Mouse (Mus musculus) kidney, embryonic 14.5 days (tissue): ENCODE data around the gene Dnajc21. TPM values are rescaled to one million over a fixed set of nuclear protein-coding genes. Genes with fewer than 3 reads are reported as not detected.
"Not testable (repeated sequence)": the region's sequence is repeated elsewhere in the genome, so short reads cannot be mapped to it uniquely, and the experiment has no call there.

Experiments
- ATAC-seq: fragments of 200-750 bp; cut with Nextera tagmentation; 2 replicates; pipeline ENCODE4 v1.8.0; 2017; ENCODE audit warnings: moderate number of reproducible peaks, mild to moderate bottlenecking, moderate TSS enrichment, moderate library complexity; ENCODE audit not compliant: low FRiP score, low TSS enrichment
- H3K27ac ChIP-seq: fragments of 300-500 bp; sonication (generic); 2 replicates; pipeline ENCODE4 v1.5.1; 2014; ENCODE audit warnings: low read depth, mild to moderate bottlenecking, low read length, moderate library complexity, mixed read lengths
- H3K27me3 ChIP-seq: fragments of 300-500 bp; sonication (generic); 2 replicates; pipeline ENCODE4 v1.6.1; 2014; ENCODE audit warnings: mild to moderate bottlenecking, low read length; ENCODE audit not compliant: control insufficient read depth, insufficient read depth
- H3K36me3 ChIP-seq: fragments of 300-500 bp; sonication (generic); 2 replicates; pipeline ENCODE4 v1.6.1; 2014; ENCODE audit warnings: low read length, mixed read lengths; ENCODE audit not compliant: control insufficient read depth, insufficient read depth
- H3K4me1 ChIP-seq: fragments of 300-500 bp; sonication (generic); 2 replicates; pipeline ENCODE4 v1.6.1; 2014; ENCODE audit warnings: low read length, mixed read lengths; ENCODE audit not compliant: control insufficient read depth, insufficient read depth
- H3K4me2 ChIP-seq: fragments of 300-500 bp; sonication (generic); replicated peaks from 2 replicates; pipeline ENCODE4 v1.6.1; 2014; ENCODE audit warnings: low read depth, mild to moderate bottlenecking, low read length
- H3K4me3 ChIP-seq: fragments of 300-500 bp; sonication (generic); 2 replicates; pipeline ENCODE4 v1.5.1; 2014; ENCODE audit warnings: mild to moderate bottlenecking, low read length
- H3K9ac ChIP-seq: fragments of 300-500 bp; sonication (generic); 2 replicates; pipeline ENCODE4 v1.6.1; 2014; ENCODE audit warnings: low read depth, mild to moderate bottlenecking, low read length, moderate library complexity
- H3K9me3 ChIP-seq: fragments of 300-500 bp; sonication (generic); 2 replicates; pipeline ENCODE4 v1.6.1; 2016; ENCODE audit warnings: low read length; ENCODE audit not compliant: control insufficient read depth
- WGBS: fragments of 180-500 bp; shearing (Covaris S2); extraction: QIAGEN DNeasy Blood & Tissue Kit; methylation state at CpG from one replicate; pipeline ENCODE4 v1.1.7; 2014; 5-methylcytosine and 5-hydroxymethylcytosine counted together
- polyA plus RNA-seq: library from polyadenylated mRNA; unstranded; fragments of >200 nt; fragmentation: Nextera tagmentation; extraction: Ambion mirVana; gene quantifications from 2 replicates; pipeline ENCODE4 v1.2.1, GENCODE M21; 2014

The Dnajc21 gene
- 17.1 and 20.3 TPM in 2 replicates for polyA plus RNA-seq

- no peaks in the 10 kb centered on the region for H3K9me3 ChIP-seq
- no peaks in the 10 kb centered on the region for H3K27me3 ChIP-seq
- peak; percentile 96 for ATAC-seq
- peak within 1 kb of the TSS; percentile 81 for H3K4me3 ChIP-seq
- H3K27ac ChIP-seq: 0 out of 2 replicates have a peak within 1 kb of the TSS, but pooled peaks have one; percentile 37
- under 1% methylated on average over 74 of the region's 87 CpGs for WGBS
- H3K4me2 ChIP-seq: peak within 1 kb of the TSS; percentile 83
- H3K36me3 ChIP-seq: peaks cover 7% of the 10 kb centered on the region
- H3K4me1 ChIP-seq: no peaks in the 10 kb centered on the region
- H3K9ac ChIP-seq: peak within 1 kb of the TSS; percentile 87
These were observed at the start of gene Dnajc21 for GRCm38 (mm10) chr15:10470151-10470831. Dnajc21 (minus strand) TSS chr15:10470516.

- H3K9me3 ChIP-seq: no peaks in the 10 kb centered on the region
- no peaks in the 10 kb centered on the region for H3K27me3 ChIP-seq
- no peak overlapping the region for H3K4me2 ChIP-seq
- H3K4me1 ChIP-seq: no peaks in the 10 kb centered on the region
- H3K4me3 ChIP-seq: no peak overlapping the region
- H3K9ac ChIP-seq: no peak overlapping the region
- H3K27ac ChIP-seq: no peak overlapping the region
- H3K36me3 ChIP-seq: no peaks in the 10 kb centered on the region
- 89% methylated on average over 7 of the region's 7 CpGs for WGBS
- ATAC-seq: no peak
These were observed 44.9 kb upstream of the Dnajc21 start for GRCm38 (mm10) chr15:10515166-10515565.

GRCm38 (mm10) chr15:10506099-10506498, 35.8 kb upstream of the Dnajc21 start:
- H3K27ac ChIP-seq: no peak overlapping the region
- H3K4me2 ChIP-seq: no peak overlapping the region
- H3K4me3 ChIP-seq: no peak overlapping the region
- no peaks in the 10 kb centered on the region for H3K9me3 ChIP-seq
- 23% methylated on average over 11 of the region's 11 CpGs for WGBS
- no peak for ATAC-seq
- no peak overlapping the region for H3K9ac ChIP-seq
- H3K36me3 ChIP-seq: no peaks in the 10 kb centered on the region
- no peaks in the 10 kb centered on the region for H3K27me3 ChIP-seq
- 0 out of 2 replicates have a peak, but pooled peaks cover under 1% of the 10 kb centered on the region for H3K4me1 ChIP-seq

GRCm38 (mm10) chr15:10500838-10501719, 30.8 kb upstream of the Dnajc21 start:
- WGBS: 58% methylated on average over 11 of the region's 11 CpGs
- ATAC-seq: peak; percentile 77; the same call in 1 of the 2 replicates
- Histone ChIP-seq H3K4me3 (no peak overlapping the region), H3K9ac (no peak overlapping the region), H3K9me3 (no peaks in the 10 kb centered on the region), H3K4me1 (0 out of 2 replicates have a peak, but pooled peaks cover 2% of the 10 kb centered on the region), H3K4me2 (no peak overlapping the region), H3K27ac (no peak overlapping the region), H3K27me3 (no peaks in the 10 kb centered on the region), H3K36me3 (peaks cover 3% of the 10 kb centered on the region; the same call in 1 of the 2 replicates)

- no peak overlapping the region for H3K4me3 ChIP-seq
- no peaks in the 10 kb centered on the region for H3K9me3 ChIP-seq
- no peak overlapping the region for H3K4me2 ChIP-seq
- WGBS: 92% methylated on average over 5 of the region's 5 CpGs
- ATAC-seq: no peak
- no peak overlapping the region for H3K9ac ChIP-seq
- H3K27me3 ChIP-seq: no peaks in the 10 kb centered on the region
- no peak overlapping the region for H3K27ac ChIP-seq
- H3K4me1 ChIP-seq: 0 out of 2 replicates have a peak, but pooled peaks cover 2% of the 10 kb centered on the region
- H3K36me3 ChIP-seq: peaks cover 6% of the 10 kb centered on the region; the same call in 1 of the 2 replicates
These were observed 29.7 kb upstream of the Dnajc21 start for GRCm38 (mm10) chr15:10500035-10500434.

GRCm38 (mm10) chr15:10499593-10499992, 29.3 kb upstream of the Dnajc21 start:
- H3K4me1 ChIP-seq: 0 out of 2 replicates have a peak, but pooled peaks cover 2% of the 10 kb centered on the region
- 79% methylated on average over 5 of the region's 5 CpGs for WGBS
- ATAC-seq: no peak

GRCm38 (mm10) chr15:10496696-10497095, 26.4 kb upstream of the Dnajc21 start:
- H3K36me3 ChIP-seq: peaks cover 22% of the 10 kb centered on the region; the same call in 1 of the 2 replicates
- not testable (repeated sequence) for H3K9ac ChIP-seq, H3K27me3 ChIP-seq, H3K4me2 ChIP-seq, H3K27ac ChIP-seq, H3K4me1 ChIP-seq, ATAC-seq, H3K4me3 ChIP-seq, H3K9me3 ChIP-seq
- 95% methylated on average over 1 of the region's 1 CpGs for WGBS

More at GRCm38 (mm10) chr15:10499593-10499992, 29.3 kb upstream of the Dnajc21 start:
- no peak overlapping the region for H3K9ac ChIP-seq
- H3K27me3 ChIP-seq: no peaks in the 10 kb centered on the region
- peaks cover 6% of the 10 kb centered on the region; the same call in 1 of the 2 replicates for H3K36me3 ChIP-seq
- H3K4me3 ChIP-seq: no peak overlapping the region
- H3K9me3 ChIP-seq: no peaks in the 10 kb centered on the region
- H3K27ac ChIP-seq: no peak overlapping the region
- no peak overlapping the region for H3K4me2 ChIP-seq

GRCm38 (mm10) chr15:10495944-10496343, 25.6 kb upstream of the Dnajc21 start:
- Histone ChIP-seq H3K36me3 (peaks cover 22% of the 10 kb centered on the region; the same call in 1 of the 2 replicates), H3K27ac (no peak overlapping the region), H3K4me3 (no peak overlapping the region), H3K27me3 (no peaks in the 10 kb centered on the region), H3K4me2 (no peak overlapping the region), H3K9me3 (no peaks in the 10 kb centered on the region), H3K4me1 (no peaks in the 10 kb centered on the region), H3K9ac (no peak overlapping the region)
- 92% methylated on average over 11 of the region's 11 CpGs for WGBS
- ATAC-seq: no peak
